Mouse (Mus musculus) kidney, adult 2 months (tissue): ENCODE data around the gene Acox2. TPM values are rescaled to one million over a fixed set of nuclear protein-coding genes. Genes with fewer than 3 reads are reported as not detected.

ENCODE experiments used
- DNase-seq: peaks from one replicate; pipeline ENCODE4 v3.0.0; 2021
- H3K27ac ChIP-seq: fragments of 200-500 bp; 2 replicates; pipeline ENCODE4 v1.5.1; 2012; ENCODE audit warnings: low read depth, low read length, control low read depth, inconsistent platforms; ENCODE audit not compliant: insufficient read depth
- H3K27me3 ChIP-seq: fragments of 200-500 bp; replicated peaks from 2 replicates; pipeline ENCODE4 v1.6.1; 2012; ENCODE audit warnings: mild to moderate bottlenecking, moderate library complexity, low read length, inconsistent platforms; ENCODE audit not compliant: control insufficient read depth, insufficient read depth
- H3K36me3 ChIP-seq: fragments of 200-500 bp; 2 replicates; pipeline ENCODE4 v1.6.1; 2012; ENCODE audit warnings: mild to moderate bottlenecking, moderate library complexity, low read length, inconsistent platforms; ENCODE audit not compliant: control insufficient read depth, insufficient read depth
- H3K4me1 ChIP-seq: fragments of 200-500 bp; 2 replicates; pipeline ENCODE4 v1.6.1; 2011; ENCODE audit warnings: low read length; ENCODE audit not compliant: control insufficient read depth, insufficient read depth
- H3K4me3 ChIP-seq: fragments of 200-500 bp; 2 replicates; pipeline ENCODE4 v1.5.1; 2011; ENCODE audit warnings: mild to moderate bottlenecking, low read depth, low read length, control low read depth; ENCODE audit not compliant: insufficient read depth
- CTCF ChIP-seq: fragments of 200-500 bp; conservative IDR thresholded peaks from 2 replicates; pipeline ENCODE4 v1.5.1; 2011; ENCODE audit warnings: low read depth, mild to moderate bottlenecking, control low read depth, low read length, moderate library complexity, mixed read lengths; ENCODE audit not compliant: insufficient read depth, insufficient read length
- POLR2A ChIP-seq: fragments of 200-500 bp; IDR thresholded peaks from one replicate; pipeline ENCODE4 v1.6.1; 2011; ENCODE audit warnings: low read depth, low read length, control low read depth
- WGBS: fragments of 180-500 bp; shearing (Covaris S2); methylation state at CpG from one replicate; pipeline ENCODE4 v1.1.7; 2018; 5-methylcytosine and 5-hydroxymethylcytosine counted together
- polyA plus RNA-seq: library from polyadenylated mRNA; depleted of rRNA; stranded (reverse); fragments of >200 nt; gene quantifications from 2 replicates; pipeline ENCODE4 v1.2.3, GENCODE M21; 2012

Acox2 gene
- polyA plus RNA-seq, 1 experiment = 190 TPM

GRCm38 (mm10) chr14:8250141-8250871 is 8.8 kb downstream of the Acox2 start:
- Histone ChIP-seq H3K27ac (no peak overlapping the region), H3K4me1 (no peaks in the 10 kb centered on the region), H3K4me3 (no peak overlapping the region), H3K36me3 (no peaks in the 10 kb centered on the region), H3K27me3 (no peaks in the 10 kb centered on the region)
- no peak for TF ChIP-seq CTCF
- no peak for TF ChIP-seq POLR2A
- 84% methylated on average over 9 of the region's 9 CpGs for WGBS
- no peak for DNase-seq

- 88% methylated on average over 1 of the region's 1 CpGs for WGBS
- Histone ChIP-seq H3K36me3 (no peaks in the 10 kb centered on the region), H3K4me3 (no peak overlapping the region), H3K27ac (no peak overlapping the region), H3K4me1 (peaks cover 3% of the 10 kb centered on the region; the same call in 1 of the 2 replicates), H3K27me3 (no peaks in the 10 kb centered on the region)
- DNase-seq = no peak
- TF ChIP-seq POLR2A (no peak), CTCF (no peak)
Measured at GRCm38 (mm10) chr14:8249206-8249605, 9.9 kb downstream of the Acox2 start.

GRCm38 (mm10) chr14:8246878-8247277 is 12.3 kb downstream of the Acox2 start:
- no peak overlapping the region for H3K4me3 ChIP-seq
- no peaks in the 10 kb centered on the region for H3K36me3 ChIP-seq
- no peaks in the 10 kb centered on the region for H3K27me3 ChIP-seq
- WGBS = 88% methylated on average over 8 of the region's 8 CpGs
- peaks cover 18% of the 10 kb centered on the region; the same call in 1 of the 2 replicates for H3K4me1 ChIP-seq
- no peak overlapping the region for H3K27ac ChIP-seq
- DNase-seq = no peak
- TF ChIP-seq CTCF (no peak), POLR2A (no peak)

- DNase-seq = peak; percentile 91
- peaks cover 18% of the 10 kb centered on the region; the same call in 1 of the 2 replicates for H3K4me1 ChIP-seq
- whole genome bisulfite sequencing = 59% methylated on average over 5 of the region's 5 CpGs
- no peaks in the 10 kb centered on the region for H3K27me3 ChIP-seq
- H3K4me3 ChIP-seq = no peak overlapping the region
- H3K36me3 ChIP-seq = no peaks in the 10 kb centered on the region
- H3K27ac ChIP-seq = peak overlapping the region; percentile 94
- TF ChIP-seq POLR2A (no peak), CTCF (no peak)
Measured at GRCm38 (mm10) chr14:8244211-8244611, 14.9 kb downstream of the Acox2 start.

- Histone ChIP-seq H3K27me3 (no peaks in the 10 kb centered on the region), H3K4me3 (no peak overlapping the region), H3K36me3 (no peaks in the 10 kb centered on the region), H3K27ac (peak overlapping the region; percentile 60; the same call in 1 of the 2 replicates), H3K4me1 (peaks cover 18% of the 10 kb centered on the region; the same call in 1 of the 2 replicates)
- no peak for TF ChIP-seq POLR2A
- peak; percentile 75 for DNase-seq
- WGBS = 61% methylated on average over 8 of the region's 8 CpGs
Measured at GRCm38 (mm10) chr14:8243136-8243888, 15.8 kb downstream of the Acox2 start.

GRCm38 (mm10) chr14:8242388-8242920 is 16.7 kb downstream of the Acox2 start:
- TF ChIP-seq POLR2A (no peak), CTCF (peak; percentile 79)
- Histone ChIP-seq H3K36me3 (no peaks in the 10 kb centered on the region), H3K27me3 (no peaks in the 10 kb centered on the region), H3K4me1 (peaks cover 18% of the 10 kb centered on the region; the same call in 1 of the 2 replicates), H3K27ac (peak overlapping the region; percentile 0; the same call in 1 of the 2 replicates), H3K4me3 (no peak overlapping the region)
- DNase-seq = peak; percentile 70
- WGBS = 57% methylated on average over 5 of the region's 5 CpGs

- DNase-seq = peak; percentile 52
- TF ChIP-seq POLR2A (no peak), CTCF (no peak)
- peaks cover 18% of the 10 kb centered on the region; the same call in 1 of the 2 replicates for H3K4me1 ChIP-seq
- H3K36me3 ChIP-seq = no peaks in the 10 kb centered on the region
- H3K27ac ChIP-seq = peak overlapping the region; percentile 0; the same call in 1 of the 2 replicates
- no peaks in the 10 kb centered on the region for H3K27me3 ChIP-seq
- H3K4me3 ChIP-seq = no peak overlapping the region
Measured at GRCm38 (mm10) chr14:8241816-8242215, 17.3 kb downstream of the Acox2 start.
